Mouse (Mus musculus) CD4-positive, CD25-positive, alpha-beta regulatory T cell, adult 2 months (primary cell): ENCODE measurements around the gene Synj2.
A peak's percentile ranks its signal among the peaks of the same experiment; 100 is the strongest.
"Not testable (repeated sequence)": the region's sequence is repeated elsewhere in the genome, so short reads cannot be mapped to it uniquely, and the experiment has no call there.

Source experiments
- DNase-seq: peaks from one replicate; pipeline ENCODE4 v3.0.0-alpha.2; 2012; ENCODE audit warnings: low read depth, low spot score

The Synj2 gene

DNA sequence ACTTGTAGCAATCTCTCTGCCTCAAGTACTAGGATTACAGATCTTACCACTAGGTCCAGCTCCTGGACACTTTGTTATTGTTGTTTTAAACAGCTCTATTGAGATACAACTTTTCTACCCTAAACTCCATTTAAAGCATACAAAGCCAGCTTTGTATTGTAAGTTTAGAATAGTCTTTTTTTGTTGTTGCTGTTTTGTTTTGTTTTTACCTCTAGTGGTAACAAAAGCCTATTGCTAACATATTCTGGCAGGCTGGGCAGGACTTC lies 57.1 kb downstream of the Synj2 start:
- no peak for DNase-seq

- DNase-seq: no peak
Measured at GRCm38 (mm10) chr17:5999039-5999543, 58.0 kb downstream of the Synj2 start.

DNA sequence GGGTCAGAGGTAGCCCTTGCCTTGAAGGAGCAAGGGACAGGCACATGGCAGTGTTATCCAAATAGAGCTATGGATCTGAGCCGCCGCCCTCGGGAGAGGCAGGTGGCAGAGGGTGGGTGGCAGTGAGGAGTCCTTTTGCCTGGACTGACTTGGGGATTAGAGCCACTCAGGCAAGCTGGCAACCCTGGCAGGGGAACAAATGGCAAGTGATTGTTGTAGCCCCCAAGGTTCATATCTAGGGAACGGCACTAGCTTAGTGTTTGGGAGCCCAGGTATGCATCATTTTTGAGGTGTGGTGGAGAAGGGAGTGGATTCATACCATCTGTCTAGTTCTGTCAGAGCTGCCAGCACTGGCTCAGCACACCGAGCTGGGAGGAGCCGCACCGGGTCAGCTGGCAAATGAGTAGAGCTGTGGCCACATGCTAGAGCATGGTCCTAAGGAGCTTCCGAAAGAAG lies 59.8 kb downstream of the Synj2 start:
- no peak for DNase-seq

DNA sequence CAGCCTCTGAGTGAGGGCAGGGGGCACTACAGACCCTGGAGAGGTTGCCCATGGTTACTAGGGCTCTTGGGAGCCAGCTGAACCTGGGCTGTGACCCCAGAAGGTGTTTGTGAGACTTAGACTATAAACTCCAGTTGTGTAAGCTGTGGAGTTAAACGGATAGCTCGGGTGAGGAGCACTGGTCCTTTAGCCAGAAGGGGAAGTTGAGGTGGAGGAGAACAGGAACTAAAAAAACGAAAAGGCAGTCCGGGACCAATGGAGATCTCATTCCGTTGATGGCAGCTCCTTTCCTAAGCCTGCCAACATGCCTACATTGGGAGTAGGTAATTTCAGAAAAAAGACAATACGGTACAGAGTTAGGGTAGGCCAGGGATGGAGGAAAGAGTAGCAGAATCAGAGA lies 60.3 kb downstream of the Synj2 start:
- DNase-seq: no peak

DNA sequence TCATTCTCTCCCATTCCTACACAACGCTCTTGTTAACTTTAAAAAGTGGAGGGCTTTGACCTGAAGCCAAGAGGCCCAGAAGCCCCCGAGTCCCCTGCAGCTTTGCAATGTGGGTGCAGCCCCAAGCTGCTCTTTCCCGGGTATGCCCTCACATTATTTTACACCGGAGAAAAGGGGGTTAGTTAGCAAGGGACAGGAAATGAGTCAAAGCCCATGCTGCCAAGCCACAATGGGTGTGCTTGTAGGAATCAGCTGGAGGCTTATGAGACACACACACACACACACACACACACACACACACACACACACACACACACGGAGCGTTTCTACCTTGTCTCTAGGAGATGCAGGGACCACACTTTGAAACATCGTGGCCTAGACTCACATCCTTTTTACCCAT lies 60.8 kb downstream of the Synj2 start:
- no peak for DNase-seq

- DNase-seq: no peak
Measured at GRCm38 (mm10) chr17:6002563-6002962, 61.5 kb downstream of the Synj2 start.

DNA sequence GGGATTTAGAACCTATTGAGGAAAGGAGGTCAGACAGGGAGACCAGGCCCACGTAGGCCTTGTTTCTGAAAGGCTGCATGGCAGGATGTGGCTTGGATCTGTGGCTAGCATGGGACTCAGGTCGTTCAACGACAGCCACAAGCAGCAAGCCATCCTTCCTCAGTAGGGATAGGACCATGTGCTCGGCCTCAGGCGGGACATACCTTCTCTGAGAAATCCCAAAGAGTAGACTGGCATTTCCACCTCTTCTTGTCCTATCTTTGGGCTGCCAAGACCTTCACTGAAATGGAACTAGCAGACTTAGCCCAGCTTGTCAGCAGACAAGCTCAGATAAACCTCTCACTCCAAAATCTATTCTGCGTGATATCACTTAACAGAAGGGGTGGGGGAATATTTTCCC lies 62.6 kb downstream of the Synj2 start:
- DNase-seq: no peak

GRCm38 (mm10) chr17:6005246-6005637 lies 64.2 kb downstream of the Synj2 start:
- DNase-seq: peak; percentile 44

GRCm38 (mm10) chr17:6005638-6006471 lies 64.8 kb downstream of the Synj2 start:
- peak; percentile 56 for DNase-seq

- no peak for DNase-seq
Measured at GRCm38 (mm10) chr17:6007101-6007780, 66.2 kb downstream of the Synj2 start.

DNA sequence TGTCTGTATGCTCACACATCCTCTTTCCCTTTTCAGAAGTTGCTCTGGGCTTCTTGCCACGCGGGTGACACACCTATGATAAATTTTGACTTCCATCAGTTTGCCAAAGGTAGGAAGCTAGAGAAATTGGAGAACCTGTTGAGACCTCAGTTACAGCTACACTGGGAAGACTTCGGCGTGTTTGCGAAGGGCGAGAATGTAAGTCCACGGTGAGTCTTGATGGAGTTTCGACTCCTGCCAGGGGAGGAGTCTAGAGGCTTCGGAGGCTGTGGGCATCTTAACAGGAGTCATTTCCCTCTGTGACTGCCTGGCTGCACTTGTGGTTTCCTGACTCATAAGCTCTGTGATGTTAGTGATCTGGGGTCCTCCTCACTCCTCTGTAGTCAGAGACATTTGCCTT lies 66.8 kb downstream of the Synj2 start:
- DNase-seq: peak; percentile 34

DNA sequence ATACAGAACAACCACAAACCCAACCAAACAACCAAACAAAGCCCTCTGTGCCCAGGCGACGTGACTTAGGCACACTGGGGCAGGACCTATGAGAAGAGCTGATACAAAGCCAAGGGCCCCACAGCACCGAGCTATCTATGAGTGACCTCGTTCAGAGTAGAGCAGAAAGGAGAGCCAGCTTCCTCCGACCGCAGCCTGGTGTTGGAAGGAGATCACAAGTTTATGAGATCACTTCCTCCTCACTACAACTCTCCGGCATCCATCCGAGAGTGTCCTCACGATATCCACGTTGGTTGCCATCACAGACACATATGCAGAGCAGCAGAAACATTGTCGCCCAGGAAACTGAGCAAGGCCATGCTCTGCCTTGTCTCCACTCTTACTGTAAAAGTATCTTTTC lies 67.5 kb downstream of the Synj2 start:
- DNase-seq: peak; percentile 19

DNA sequence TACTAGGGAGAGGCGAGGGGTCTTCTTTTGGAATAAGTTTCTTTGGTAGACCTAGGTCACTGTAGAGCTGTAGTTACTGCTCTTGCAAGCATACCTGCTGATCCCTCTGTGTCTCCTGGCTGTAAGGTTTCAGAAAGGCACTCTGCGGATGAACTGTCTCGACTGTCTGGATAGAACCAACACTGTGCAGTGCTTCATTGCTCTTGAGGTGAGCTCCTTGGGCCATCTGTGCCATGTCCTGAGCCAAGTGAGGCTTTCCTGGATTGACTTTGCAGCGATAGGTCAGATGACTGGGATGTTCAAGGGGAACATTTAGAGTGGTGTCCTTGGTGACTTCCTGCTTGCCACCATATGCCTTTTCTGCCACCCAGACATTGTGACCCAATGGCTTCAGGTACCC lies 68.5 kb downstream of the Synj2 start:
- no peak for DNase-seq

DNA sequence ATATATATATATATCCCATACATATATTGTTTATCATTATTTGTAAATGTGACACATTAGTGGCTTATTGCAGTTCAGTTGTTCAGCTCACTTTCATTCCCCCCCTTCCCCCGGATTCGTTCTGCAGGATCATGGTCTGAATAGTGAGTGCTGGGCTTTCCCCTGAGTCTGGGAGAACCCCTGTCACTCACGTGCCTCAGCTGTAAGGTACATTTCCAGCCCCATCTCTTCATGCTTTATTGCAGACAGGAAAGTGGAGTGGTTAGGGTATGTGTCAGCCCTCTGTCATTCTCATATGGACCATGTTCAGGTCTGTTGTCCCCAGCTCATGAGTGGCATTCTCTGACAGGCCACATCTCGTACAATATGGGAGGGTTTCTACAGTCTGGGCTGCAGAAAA lies 72.0 kb downstream of the Synj2 start:
- no peak for DNase-seq

- DNase-seq: no peak
Measured at GRCm38 (mm10) chr17:6014985-6015384, 73.9 kb downstream of the Synj2 start.

DNA sequence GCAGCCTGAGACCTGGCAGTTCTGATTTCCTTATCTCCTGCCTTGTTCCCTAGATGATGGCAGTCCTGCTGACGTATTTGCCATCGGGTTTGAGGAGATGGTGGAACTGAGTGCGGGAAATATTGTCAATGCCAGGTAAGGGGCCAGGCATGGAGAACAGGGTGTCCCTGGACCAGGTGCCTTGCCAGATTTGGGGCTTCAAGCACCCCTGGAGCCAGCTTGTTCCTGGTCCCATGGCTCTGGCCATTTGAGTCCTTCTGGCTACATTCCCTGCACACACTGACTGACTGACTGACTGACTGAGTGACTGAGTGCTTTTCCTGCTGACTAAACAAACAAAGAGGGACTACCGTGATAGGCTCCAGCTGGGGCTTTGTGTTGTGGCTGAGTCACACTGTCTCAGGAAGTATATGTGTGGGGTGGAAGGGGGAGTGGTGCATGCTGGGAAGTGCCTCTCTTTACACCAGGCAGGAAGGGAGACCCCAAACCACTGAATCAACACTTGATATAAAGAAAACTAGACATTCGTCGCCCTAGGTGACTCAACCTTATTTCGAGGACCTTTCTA lies 75.2 kb downstream of the Synj2 start:
- peak; percentile 20 for DNase-seq

GRCm38 (mm10) chr17:6017268-6017667 lies 76.2 kb downstream of the Synj2 start:
- no peak for DNase-seq

- DNase-seq: no peak
Measured at GRCm38 (mm10) chr17:6018348-6018747, 77.3 kb downstream of the Synj2 start.

DNA sequence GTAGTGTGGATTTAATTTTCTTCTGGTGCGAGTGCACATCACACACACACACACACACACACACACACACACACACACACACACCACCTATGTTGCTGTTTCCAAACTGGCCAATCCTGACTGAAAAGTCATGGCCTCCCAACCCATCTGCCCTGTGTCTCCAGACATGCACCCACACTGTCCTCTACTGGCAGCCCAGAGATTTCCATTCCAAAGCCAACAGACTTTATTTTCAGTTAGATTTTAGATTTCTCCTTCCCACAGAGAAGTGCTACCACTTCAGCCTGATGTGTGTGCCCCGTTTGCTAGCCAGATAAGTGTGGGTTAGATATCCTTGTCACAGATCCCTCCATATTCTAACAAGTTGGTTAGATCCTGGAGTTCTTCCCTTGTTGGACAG lies 78.7 kb downstream of the Synj2 start:
- peak; percentile 43 for DNase-seq

DNA sequence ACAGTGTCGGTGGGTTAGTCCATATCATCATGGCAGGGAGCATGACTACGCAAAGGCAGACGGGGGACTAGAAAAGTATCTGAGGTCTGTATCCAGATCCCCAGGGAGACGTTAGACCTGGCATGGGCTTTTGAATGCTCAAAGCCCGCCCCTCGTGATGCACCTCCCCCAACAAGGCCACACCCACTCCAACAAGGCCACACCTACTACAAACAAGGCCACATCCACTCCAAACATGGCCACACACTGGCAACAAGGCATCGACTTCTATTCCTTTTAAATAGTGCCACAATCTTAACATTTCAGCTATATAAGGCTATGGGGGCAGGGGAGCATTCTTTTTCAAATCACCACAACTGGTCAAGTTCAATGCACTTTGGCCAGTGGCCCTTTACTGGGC lies 79.6 kb downstream of the Synj2 start:
- no peak for DNase-seq

- not testable (repeated sequence) for DNase-seq
Measured at GRCm38 (mm10) chr17:6021374-6021789, 80.3 kb downstream of the Synj2 start.

DNA sequence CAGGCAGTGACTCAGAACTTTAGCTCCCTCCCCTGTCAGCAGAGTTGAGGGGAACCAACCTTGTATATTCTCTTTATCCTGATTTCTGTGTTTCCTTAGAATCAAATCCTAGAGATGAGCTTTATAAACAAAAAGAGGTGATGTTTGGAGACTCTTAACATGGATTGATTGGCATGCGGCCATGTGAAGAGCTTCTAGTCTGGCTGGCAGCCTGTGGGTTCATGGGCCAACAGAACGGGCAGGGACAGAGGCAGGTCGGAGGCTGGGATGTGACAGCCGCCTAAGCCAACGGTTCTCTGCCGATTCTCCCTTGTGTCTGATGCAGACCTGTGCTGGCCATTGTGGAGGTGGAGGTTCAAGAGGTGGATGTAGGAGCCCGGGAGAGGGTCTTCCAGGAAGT lies 84.8 kb downstream of the Synj2 start:
- no peak for DNase-seq

- DNase-seq: no peak
Measured at GRCm38 (mm10) chr17:6035661-6036060, 94.6 kb downstream of the Synj2 start.
